Mouse (Mus musculus): ENCODE results near the gene Psip1. TPM values are rescaled to one million over a fixed set of nuclear protein-coding genes. Genes with fewer than 3 reads are reported as not detected.
A peak's percentile ranks its signal among the peaks of the same experiment; 100 is the strongest.

Psip1 gene
- polyA plus RNA-seq, 1 experiment from 2014 or later, result 371 TPM

- Histone ChIP-seq H3K9ac (no peak overlapping the region), H3K27me3 (no peaks in the 10 kb centered on the region), H3K27ac (no peak overlapping the region), H3K4me3 (no peak overlapping the region), H3K4me1 (no peaks in the 10 kb centered on the region), H3K4me2 (no peak overlapping the region), H3K9me3 (replicated peaks) (no peaks in the 10 kb centered on the region), H3K36me3 (ENCODE audit: poor library complexity, severe bottlenecking) (peaks cover 89% of the 10 kb centered on the region)
- 98% methylated on average over 8 of the region's 8 CpGs for WGBS
- no peak for ATAC-seq
Observed at GRCm38 (mm10) chr4:83436375-83436774, 49.9 kb downstream of the Psip1 start.

DNA sequence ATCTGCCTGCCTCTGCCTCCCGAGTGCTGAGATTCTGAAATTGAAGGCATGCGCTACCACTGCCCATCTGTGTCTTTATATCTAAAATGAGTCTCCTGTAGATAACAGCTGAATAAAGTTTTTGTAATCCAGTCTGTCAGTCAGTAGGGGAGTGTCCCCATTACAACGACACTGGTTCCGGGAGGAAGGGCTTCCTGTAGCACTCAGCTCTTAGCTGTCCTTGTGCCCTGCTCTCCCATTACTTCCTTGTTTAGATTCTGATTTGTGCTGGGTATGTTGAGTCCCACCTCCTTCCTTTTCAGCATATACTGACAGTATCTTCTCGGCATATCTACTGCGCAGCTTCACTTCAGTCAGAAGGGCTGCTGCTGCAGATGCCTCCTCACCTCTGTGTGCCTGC is 53.4 kb downstream of the Psip1 start:
- no peak for ATAC-seq
- Histone ChIP-seq H3K27me3 (no peaks in the 10 kb centered on the region), H3K27ac (no peak overlapping the region), H3K4me1 (no peaks in the 10 kb centered on the region), H3K36me3 (ENCODE audit: poor library complexity, severe bottlenecking) (peaks cover 79% of the 10 kb centered on the region), H3K9me3 (replicated peaks) (no peaks in the 10 kb centered on the region), H3K4me2 (no peak overlapping the region), H3K4me3 (no peak overlapping the region), H3K9ac (no peak overlapping the region)
- WGBS, result 96% methylated on average over 6 of the region's 6 CpGs

- ATAC-seq, result no peak
- Histone ChIP-seq H3K4me3 (no peak overlapping the region), H3K36me3 (ENCODE audit: poor library complexity, severe bottlenecking) (peaks cover 82% of the 10 kb centered on the region), H3K4me1 (no peaks in the 10 kb centered on the region), H3K27me3 (no peaks in the 10 kb centered on the region), H3K9ac (no peak overlapping the region), H3K4me2 (no peak overlapping the region), H3K9me3 (replicated peaks) (no peaks in the 10 kb centered on the region), H3K27ac (no peak overlapping the region)
- WGBS, result 92% methylated on average over 7 of the region's 7 CpGs
Observed at GRCm38 (mm10) chr4:83431950-83432349, 54.3 kb downstream of the Psip1 start.

DNA sequence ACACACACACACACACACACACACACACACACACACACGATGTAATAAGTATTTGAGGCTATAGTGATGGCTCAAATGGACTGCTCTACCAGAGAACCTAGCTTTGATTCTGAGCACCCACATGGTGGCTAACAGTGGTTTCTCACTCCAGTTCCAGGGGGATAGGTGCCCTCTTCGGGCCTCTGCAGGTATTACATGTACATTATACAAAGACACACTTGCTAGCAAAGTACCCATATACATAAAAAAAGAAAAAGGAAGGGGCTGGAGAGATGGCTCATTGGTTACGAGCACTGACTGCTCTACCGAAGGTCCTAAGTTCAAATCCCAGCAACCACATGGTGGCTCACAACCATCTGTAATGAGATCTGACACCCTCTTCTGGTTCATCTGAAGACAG is 57.4 kb downstream of the Psip1 start:
- Histone ChIP-seq H3K4me1 (no peaks in the 10 kb centered on the region), H3K27ac (no peak overlapping the region), H3K4me2 (no peak overlapping the region), H3K27me3 (no peaks in the 10 kb centered on the region), H3K36me3 (ENCODE audit: poor library complexity, severe bottlenecking) (peaks cover 81% of the 10 kb centered on the region), H3K4me3 (no peak overlapping the region), H3K9ac (no peak overlapping the region), H3K9me3 (replicated peaks) (no peaks in the 10 kb centered on the region)
- WGBS, result 91% methylated on average over 4 of the region's 4 CpGs
- no peak for ATAC-seq

DNA sequence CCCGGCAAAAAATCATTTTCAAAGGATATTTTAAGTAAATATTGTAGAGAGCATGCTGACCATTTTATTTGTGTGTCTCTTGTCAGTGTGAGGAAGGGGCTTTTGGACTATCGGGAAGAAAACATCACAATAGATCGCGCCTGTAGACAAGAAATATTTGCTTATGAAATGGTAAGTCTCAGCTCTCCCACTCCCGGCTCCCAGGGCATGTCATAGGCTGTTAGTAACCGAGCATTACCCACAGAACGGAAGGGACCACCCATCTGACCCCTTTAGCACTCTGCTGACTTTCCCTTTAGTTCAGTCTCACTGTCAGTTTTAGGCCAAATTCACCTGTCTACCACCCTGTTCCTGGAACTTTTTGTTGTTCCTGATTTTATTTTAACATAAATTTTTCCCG is 58.6 kb downstream of the Psip1 start:
- Histone ChIP-seq H3K9me3 (replicated peaks) (no peaks in the 10 kb centered on the region), H3K4me3 (no peak overlapping the region), H3K36me3 (ENCODE audit: poor library complexity, severe bottlenecking) (peaks cover 81% of the 10 kb centered on the region), H3K4me1 (no peaks in the 10 kb centered on the region), H3K27ac (no peak overlapping the region), H3K9ac (no peak overlapping the region), H3K27me3 (no peaks in the 10 kb centered on the region), H3K4me2 (no peak overlapping the region)
- 96% methylated on average over 8 of the region's 8 CpGs for WGBS
- no peak for ATAC-seq

- Histone ChIP-seq H3K4me1 (no peaks in the 10 kb centered on the region), H3K36me3 (ENCODE audit: poor library complexity, severe bottlenecking) (peaks cover 82% of the 10 kb centered on the region), H3K9me3 (replicated peaks) (no peaks in the 10 kb centered on the region), H3K27ac (no peak overlapping the region), H3K4me2 (no peak overlapping the region), H3K9ac (no peak overlapping the region), H3K27me3 (no peaks in the 10 kb centered on the region), H3K4me3 (no peak overlapping the region)
- ATAC-seq, result no peak
- 98% methylated on average over 7 of the region's 7 CpGs for WGBS
Observed at GRCm38 (mm10) chr4:83427141-83427540, 59.1 kb downstream of the Psip1 start.

DNA sequence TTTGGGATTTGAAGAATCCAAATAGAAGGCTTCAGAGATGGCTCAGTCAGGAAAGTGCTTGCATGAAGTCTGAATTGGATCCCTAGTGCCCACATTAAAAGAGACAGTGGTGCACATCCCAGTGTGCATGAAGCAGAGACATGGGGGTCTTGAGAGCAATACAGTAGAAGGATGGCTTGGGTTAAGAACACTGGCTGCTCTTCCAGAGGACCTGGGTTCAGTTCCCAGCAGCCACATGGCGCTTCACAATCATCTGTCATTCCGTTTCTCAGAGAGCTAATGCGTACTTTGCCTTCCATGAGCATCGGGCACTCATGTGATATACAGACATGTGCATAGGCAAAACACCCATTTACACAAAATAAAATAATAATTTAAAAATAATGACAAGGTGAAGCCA is 61.1 kb downstream of the Psip1 start:
- Histone ChIP-seq H3K4me1 (0 out of 2 replicates have a peak, but pooled peaks cover 5% of the 10 kb centered on the region), H3K9me3 (replicated peaks) (no peaks in the 10 kb centered on the region), H3K27ac (no peak overlapping the region), H3K4me2 (no peak overlapping the region), H3K36me3 (ENCODE audit: poor library complexity, severe bottlenecking) (peaks cover 76% of the 10 kb centered on the region), H3K4me3 (no peak overlapping the region), H3K27me3 (no peaks in the 10 kb centered on the region), H3K9ac (no peak overlapping the region)
- 96% methylated on average over 4 of the region's 4 CpGs for WGBS
- ATAC-seq, result no peak

DNA sequence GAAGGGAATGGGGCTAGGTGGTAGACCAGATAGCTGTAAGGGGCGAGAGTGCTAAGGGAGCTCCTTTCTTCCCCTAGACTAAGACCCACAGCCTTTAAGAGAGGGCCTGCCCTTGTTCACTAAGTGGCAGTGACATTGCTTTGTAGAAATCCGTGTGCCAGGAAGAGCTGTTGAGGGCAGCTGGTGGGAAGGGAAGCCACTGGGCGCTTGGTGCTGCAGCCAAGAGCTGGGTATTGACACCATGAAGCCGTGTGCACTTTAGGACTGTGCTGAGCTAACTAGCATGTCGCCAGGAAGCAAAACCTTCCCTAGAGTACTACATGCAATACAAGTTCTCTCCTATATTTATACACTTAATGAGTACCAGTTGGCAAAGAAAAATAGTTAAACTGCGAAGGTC is 62.6 kb downstream of the Psip1 start:
- 96% methylated on average over 6 of the region's 6 CpGs for WGBS
- Histone ChIP-seq H3K4me2 (no peak overlapping the region), H3K36me3 (ENCODE audit: poor library complexity, severe bottlenecking) (peaks cover 64% of the 10 kb centered on the region)

GRCm38 (mm10) chr4:83418781-83419180 is 67.5 kb downstream of the Psip1 start:
- peak overlapping the region; percentile 85 for H3K4me3 ChIP-seq

More for the DNA sequence above, 62.6 kb downstream of the Psip1 start:
- Histone ChIP-seq H3K27me3 (no peaks in the 10 kb centered on the region), H3K4me1 (peaks cover 17% of the 10 kb centered on the region), H3K9ac (no peak overlapping the region), H3K27ac (no peak overlapping the region), H3K9me3 (replicated peaks) (no peaks in the 10 kb centered on the region), H3K4me3 (no peak overlapping the region)
- no peak for ATAC-seq

GRCm38 (mm10) chr4:83417820-83418186 is 68.5 kb downstream of the Psip1 start:
- under 1% methylated on average over 30 of the region's 30 CpGs for WGBS
- Histone ChIP-seq H3K9me3 (replicated peaks) (0 out of 2 replicates have a peak, but pooled peaks cover 3% of the 10 kb centered on the region), H3K4me3 (peak overlapping the region; percentile 85), H3K4me1 (peaks cover 25% of the 10 kb centered on the region), H3K4me2 (peak overlapping the region; percentile 76), H3K9ac (peak overlapping the region; percentile 96), H3K27me3 (no peaks in the 10 kb centered on the region), H3K27ac (peak overlapping the region; percentile 87), H3K36me3 (ENCODE audit: poor library complexity, severe bottlenecking) (peaks cover 6% of the 10 kb centered on the region; the same call in 1 of the 2 replicates)
- ATAC-seq, result no peak

More at GRCm38 (mm10) chr4:83418781-83419180, 67.5 kb downstream of the Psip1 start:
- Histone ChIP-seq H3K4me2 (peak overlapping the region; percentile 76), H3K36me3 (ENCODE audit: poor library complexity, severe bottlenecking) (peaks cover 16% of the 10 kb centered on the region), H3K27me3 (no peaks in the 10 kb centered on the region), H3K4me1 (peaks cover 25% of the 10 kb centered on the region), H3K9me3 (replicated peaks) (0 out of 2 replicates have a peak, but pooled peaks cover 3% of the 10 kb centered on the region), H3K27ac (no peak overlapping the region), H3K9ac (peak overlapping the region; percentile 96)
- 79% methylated on average over 2 of the region's 2 CpGs for WGBS
- ATAC-seq, result no peak

- peak within 1 kb of the TSS; percentile 87 for H3K27ac ChIP-seq
- peak within 1 kb of the TSS; percentile 76 for H3K4me2 ChIP-seq
- no peaks in the 10 kb centered on the region for H3K27me3 ChIP-seq
- 0 out of 2 replicates have a peak, but pooled peaks cover 3% of the 10 kb centered on the region for H3K9me3 ChIP-seq (replicated peaks)
- peak within 1 kb of the TSS; percentile 85 for H3K4me3 ChIP-seq
- peak; percentile 100 for ATAC-seq
- WGBS, result 1% methylated on average over 41 of the region's 41 CpGs
- peaks cover 25% of the 10 kb centered on the region for H3K4me1 ChIP-seq
- H3K36me3 ChIP-seq (ENCODE audit: poor library complexity, severe bottlenecking), result peaks cover 1% of the 10 kb centered on the region; the same call in 1 of the 2 replicates
- peak within 1 kb of the TSS; percentile 96 for H3K9ac ChIP-seq
Observed at GRCm38 (mm10) chr4:83417160-83417819, 69.0 kb downstream of the Psip1 start, which contains the start of gene Snapc3. Snapc3 (plus strand) TSS chr4:83417724.

GRCm38 (mm10) chr4:83414241-83414824 is 71.9 kb downstream of the Psip1 start:
- 65% methylated on average over 5 of the region's 5 CpGs for WGBS
- no peak overlapping the region for H3K9ac ChIP-seq

More at GRCm38 (mm10) chr4:83414241-83414824, 71.9 kb downstream of the Psip1 start:
- Histone ChIP-seq H3K4me3 (no peak overlapping the region), H3K27me3 (no peaks in the 10 kb centered on the region), H3K4me2 (no peak overlapping the region), H3K9me3 (replicated peaks) (0 out of 2 replicates have a peak, but pooled peaks cover 3% of the 10 kb centered on the region), H3K36me3 (ENCODE audit: poor library complexity, severe bottlenecking) (no peaks in the 10 kb centered on the region), H3K4me1 (peaks cover 15% of the 10 kb centered on the region), H3K27ac (no peak overlapping the region)
- ATAC-seq, result no peak

All from forebrain, embryonic 13.5 days (tissue).